Mouse (Mus musculus): ENCODE data around the gene Adamtsl5. TPM values are rescaled to one million over a fixed set of nuclear protein-coding genes. Genes with fewer than 3 reads are reported as not detected.

Adamtsl5 gene
- polyA plus RNA-seq, 1 experiment from 2014 or later, result 11.6 TPM

Small RNA genes lying within 50 kb of the gene (microRNA-seq; reads per million reads assigned to microRNA genes)
- not detected for gene Gm22721 (ENCODE audit: borderline number of aligned reads)

Other genes with a start within 250 kb of the Adamtsl5 start
- gene Sbno2, start 242.8 kb downstream of the Adamtsl5 start, polyA plus RNA-seq (2015; fragmentation: Nextera tagmentation; extraction: Ambion mirVana), result 19.4 and 19.8 TPM in 2 replicates
- 21.3 and 27.3 TPM in 2 replicates for gene Stk11, start 232.6 kb downstream of the Adamtsl5 start, polyA plus RNA-seq (2015; fragmentation: Nextera tagmentation; extraction: Ambion mirVana)
- 516 and 519 TPM in 2 replicates for gene Atp5d, start 209.8 kb downstream of the Adamtsl5 start, polyA plus RNA-seq (2015; fragmentation: Nextera tagmentation; extraction: Ambion mirVana)
- gene Cbarp, start 207.6 kb downstream of the Adamtsl5 start, polyA plus RNA-seq (2015; fragmentation: Nextera tagmentation; extraction: Ambion mirVana), result 9.3 and 10.9 TPM in 2 replicates
- gene Midn, start 200.1 kb downstream of the Adamtsl5 start, polyA plus RNA-seq (2015; fragmentation: Nextera tagmentation; extraction: Ambion mirVana), result 18.3 and 20.4 TPM in 2 replicates
- gene Cirbp, start 182.4 kb downstream of the Adamtsl5 start, polyA plus RNA-seq (2015; fragmentation: Nextera tagmentation; extraction: Ambion mirVana), result 102 and 116 TPM in 2 replicates
- gene 1600002K03Rik, start 175.5 kb downstream of the Adamtsl5 start, polyA plus RNA-seq (2015; fragmentation: Nextera tagmentation; extraction: Ambion mirVana), result 12.0 and 13.6 TPM in 2 replicates
- gene Efna2, start 168.9 kb downstream of the Adamtsl5 start, polyA plus RNA-seq (2015; fragmentation: Nextera tagmentation; extraction: Ambion mirVana), result 30.9 and 31.8 TPM in 2 replicates
- gene Mum1, start 122.0 kb downstream of the Adamtsl5 start, polyA plus RNA-seq (2015; fragmentation: Nextera tagmentation; extraction: Ambion mirVana), result 75.2 and 77.0 TPM in 2 replicates
- gene Ndufs7, start 99.3 kb downstream of the Adamtsl5 start, polyA plus RNA-seq (2015; fragmentation: Nextera tagmentation; extraction: Ambion mirVana), result 317 and 339 TPM in 2 replicates
- 72.3 and 88.0 TPM in 2 replicates for gene Gamt, start 87.4 kb downstream of the Adamtsl5 start, polyA plus RNA-seq (2015; fragmentation: Nextera tagmentation; extraction: Ambion mirVana)
- gene Dazap1, start 86.9 kb downstream of the Adamtsl5 start, polyA plus RNA-seq (2015; fragmentation: Nextera tagmentation; extraction: Ambion mirVana), result 61.2 and 64.6 TPM in 2 replicates
- 969 and 997 TPM in 2 replicates for gene Rps15, start 56.0 kb downstream of the Adamtsl5 start, polyA plus RNA-seq (2015; fragmentation: Nextera tagmentation; extraction: Ambion mirVana)
- 3.4 and 5.4 TPM in 2 replicates for gene Apc2, start 52.4 kb downstream of the Adamtsl5 start, polyA plus RNA-seq (2015; fragmentation: Nextera tagmentation; extraction: Ambion mirVana)
- gene 2310011J03Rik, start 27.9 kb downstream of the Adamtsl5 start, polyA plus RNA-seq (2015; fragmentation: Nextera tagmentation; extraction: Ambion mirVana), result 50.8 and 52.7 TPM in 2 replicates
- 4.2 and 5.2 TPM in 2 replicates for gene Pcsk4, start 18.9 kb downstream of the Adamtsl5 start, polyA plus RNA-seq (2015; fragmentation: Nextera tagmentation; extraction: Ambion mirVana)
- 10.7 and 13.7 TPM in 2 replicates for gene Reep6, start 18.5 kb downstream of the Adamtsl5 start, polyA plus RNA-seq (2015; fragmentation: Nextera tagmentation; extraction: Ambion mirVana)
- gene Plk5, start 8.0 kb upstream of the Adamtsl5 start, polyA plus RNA-seq (2015; fragmentation: Nextera tagmentation; extraction: Ambion mirVana), result 2.0 and 2.2 TPM in 2 replicates
- 7.2 and 8.4 TPM in 2 replicates for gene Mex3d, start 39.2 kb upstream of the Adamtsl5 start, polyA plus RNA-seq (2015; fragmentation: Nextera tagmentation; extraction: Ambion mirVana)
- 247 and 250 TPM in 2 replicates for gene Mbd3, start 51.1 kb upstream of the Adamtsl5 start, polyA plus RNA-seq (2015; fragmentation: Nextera tagmentation; extraction: Ambion mirVana)
- 659 and 673 TPM in 2 replicates for gene Uqcr11, start 58.4 kb upstream of the Adamtsl5 start, polyA plus RNA-seq (2015; fragmentation: Nextera tagmentation; extraction: Ambion mirVana)
- 133 and 135 TPM in 2 replicates for gene Tcf3, start 85.2 kb upstream of the Adamtsl5 start, polyA plus RNA-seq (2015; fragmentation: Nextera tagmentation; extraction: Ambion mirVana)
- gene Onecut3, start 146.4 kb upstream of the Adamtsl5 start, polyA plus RNA-seq (2015; fragmentation: Nextera tagmentation; extraction: Ambion mirVana), result not detected in 2 replicates
- gene Atp8b3, start 190.7 kb upstream of the Adamtsl5 start, polyA plus RNA-seq (2015; fragmentation: Nextera tagmentation; extraction: Ambion mirVana), result 0.09 and 0.28 TPM in 2 replicates
- gene Rexo1, start 213.1 kb upstream of the Adamtsl5 start, polyA plus RNA-seq (2015; fragmentation: Nextera tagmentation; extraction: Ambion mirVana), result 25.8 and 27.1 TPM in 2 replicates
- 9.4 and 11.3 TPM in 2 replicates for gene Klf16, start 228.9 kb upstream of the Adamtsl5 start, polyA plus RNA-seq (2015; fragmentation: Nextera tagmentation; extraction: Ambion mirVana)
- 112 and 115 TPM in 2 replicates for gene Abhd17a, start 241.9 kb upstream of the Adamtsl5 start, polyA plus RNA-seq (2015; fragmentation: Nextera tagmentation; extraction: Ambion mirVana)

Data from embryonic facial prominence, embryonic 15.5 days (tissue).